Mouse (Mus musculus): Measurements from ENCODE around the gene Dab2. TPM values are rescaled to one million over a fixed set of nuclear protein-coding genes. Genes with fewer than 3 reads are reported as not detected.

The Dab2 gene
- polyA plus RNA-seq, 1 experiment from 2014 or later: 51.2 TPM

- Histone ChIP-seq H3K4me1 (replicated peaks) (no peaks in the 10 kb centered on the region), H3K9ac (no peak overlapping the region), H3K36me3 (no peaks in the 10 kb centered on the region), H3K27me3 (replicated peaks) (no peaks in the 10 kb centered on the region), H3K9me3 (no peaks in the 10 kb centered on the region), H3K4me3 (replicated peaks) (no peak overlapping the region), H3K27ac (no peak overlapping the region), H3K4me2 (replicated peaks) (no peak overlapping the region)
- WGBS: 69% methylated on average over 1 of the region's 1 CpGs
- no peak for ATAC-seq
Observed at GRCm38 (mm10) chr15:6334664-6335206, 35.1 kb downstream of the Dab2 start.

- no peaks in the 10 kb centered on the region for H3K4me1 ChIP-seq (replicated peaks)
- ATAC-seq: no peak
- H3K4me2 ChIP-seq (replicated peaks): no peak overlapping the region
- H3K9ac ChIP-seq: no peak overlapping the region
- H3K27ac ChIP-seq: no peak overlapping the region
- no peaks in the 10 kb centered on the region for H3K36me3 ChIP-seq
- H3K9me3 ChIP-seq: no peaks in the 10 kb centered on the region
- H3K27me3 ChIP-seq (replicated peaks): no peaks in the 10 kb centered on the region
- no peak overlapping the region for H3K4me3 ChIP-seq (replicated peaks)
- 72% methylated on average over 5 of the region's 5 CpGs for WGBS
Observed at GRCm38 (mm10) chr15:6339767-6340166, 40.2 kb downstream of the Dab2 start.

- Histone ChIP-seq H3K27me3 (replicated peaks) (no peaks in the 10 kb centered on the region), H3K27ac (no peak overlapping the region), H3K4me3 (replicated peaks) (no peak overlapping the region), H3K9me3 (no peaks in the 10 kb centered on the region), H3K9ac (no peak overlapping the region), H3K4me1 (replicated peaks) (no peaks in the 10 kb centered on the region), H3K36me3 (no peaks in the 10 kb centered on the region), H3K4me2 (replicated peaks) (no peak overlapping the region)
- WGBS: 83% methylated on average over 6 of the region's 6 CpGs
- no peak for ATAC-seq
Observed at GRCm38 (mm10) chr15:6340347-6340746, 40.8 kb downstream of the Dab2 start.

GRCm38 (mm10) chr15:6341427-6341826 is 41.8 kb downstream of the Dab2 start:
- Histone ChIP-seq H3K36me3 (no peaks in the 10 kb centered on the region), H3K27me3 (replicated peaks) (no peaks in the 10 kb centered on the region), H3K4me3 (replicated peaks) (no peak overlapping the region), H3K4me1 (replicated peaks) (0 out of 2 replicates have a peak, but pooled peaks cover 2% of the 10 kb centered on the region), H3K4me2 (replicated peaks) (no peak overlapping the region), H3K9ac (no peak overlapping the region), H3K9me3 (no peaks in the 10 kb centered on the region), H3K27ac (no peak overlapping the region)
- no peak for ATAC-seq
- 77% methylated on average over 6 of the region's 6 CpGs for WGBS

- Histone ChIP-seq H3K4me3 (replicated peaks) (no peak overlapping the region), H3K36me3 (no peaks in the 10 kb centered on the region)
- no peak for ATAC-seq
Observed at GRCm38 (mm10) chr15:6353901-6354300, 54.3 kb downstream of the Dab2 start.

GRCm38 (mm10) chr15:6359859-6360258 is 60.3 kb downstream of the Dab2 start:
- no peaks in the 10 kb centered on the region for H3K36me3 ChIP-seq
- ATAC-seq: no peak
- H3K4me2 ChIP-seq (replicated peaks): no peak overlapping the region
- H3K4me3 ChIP-seq (replicated peaks): no peak overlapping the region
- no peaks in the 10 kb centered on the region for H3K4me1 ChIP-seq (replicated peaks)
- H3K27ac ChIP-seq: no peak overlapping the region
- no peak overlapping the region for H3K9ac ChIP-seq
- no peaks in the 10 kb centered on the region for H3K27me3 ChIP-seq (replicated peaks)
- WGBS: 85% methylated on average over 2 of the region's 2 CpGs
- no peaks in the 10 kb centered on the region for H3K9me3 ChIP-seq

More at GRCm38 (mm10) chr15:6353901-6354300, 54.3 kb downstream of the Dab2 start:
- Histone ChIP-seq H3K27ac (no peak overlapping the region), H3K9ac (no peak overlapping the region), H3K4me2 (replicated peaks) (no peak overlapping the region), H3K27me3 (replicated peaks) (no peaks in the 10 kb centered on the region), H3K9me3 (no peaks in the 10 kb centered on the region), H3K4me1 (replicated peaks) (no peaks in the 10 kb centered on the region)
- 80% methylated on average over 3 of the region's 3 CpGs for WGBS

- no peaks in the 10 kb centered on the region for H3K36me3 ChIP-seq
- no peak overlapping the region for H3K27ac ChIP-seq
- H3K4me3 ChIP-seq (replicated peaks): no peak overlapping the region
- no peaks in the 10 kb centered on the region for H3K9me3 ChIP-seq
- H3K9ac ChIP-seq: no peak overlapping the region
- H3K4me1 ChIP-seq (replicated peaks): no peaks in the 10 kb centered on the region
- 37% methylated on average over 1 of the region's 1 CpGs for WGBS
- ATAC-seq: no peak
- no peaks in the 10 kb centered on the region for H3K27me3 ChIP-seq (replicated peaks)
- H3K4me2 ChIP-seq (replicated peaks): no peak overlapping the region
Observed at GRCm38 (mm10) chr15:6369974-6370373, 70.4 kb downstream of the Dab2 start.

- WGBS: 71% methylated on average over 2 of the region's 2 CpGs
- H3K27ac ChIP-seq: no peak overlapping the region
Observed at GRCm38 (mm10) chr15:6371486-6371885, 71.9 kb downstream of the Dab2 start.

GRCm38 (mm10) chr15:6375016-6375415 is 75.4 kb downstream of the Dab2 start:
- H3K4me3 ChIP-seq (replicated peaks): no peak overlapping the region
- no peaks in the 10 kb centered on the region for H3K36me3 ChIP-seq
- no peak overlapping the region for H3K9ac ChIP-seq
- H3K27me3 ChIP-seq (replicated peaks): no peaks in the 10 kb centered on the region
- peak; percentile 89 for ATAC-seq
- H3K9me3 ChIP-seq: no peaks in the 10 kb centered on the region
- H3K4me1 ChIP-seq (replicated peaks): no peaks in the 10 kb centered on the region
- 0 out of 2 replicates have a peak overlapping the region, but pooled peaks have one; percentile 20 for H3K27ac ChIP-seq
- peak overlapping the region; percentile 36; the same call in 1 of the 2 replicates for H3K4me2 ChIP-seq (replicated peaks)
- WGBS: 67% methylated on average over 13 of the region's 13 CpGs

More at GRCm38 (mm10) chr15:6371486-6371885, 71.9 kb downstream of the Dab2 start:
- no peaks in the 10 kb centered on the region for H3K36me3 ChIP-seq
- no peaks in the 10 kb centered on the region for H3K27me3 ChIP-seq (replicated peaks)
- no peak overlapping the region for H3K4me2 ChIP-seq (replicated peaks)
- no peak overlapping the region for H3K4me3 ChIP-seq (replicated peaks)
- H3K9me3 ChIP-seq: no peaks in the 10 kb centered on the region
- peak; percentile 67 for ATAC-seq
- no peaks in the 10 kb centered on the region for H3K4me1 ChIP-seq (replicated peaks)
- no peak overlapping the region for H3K9ac ChIP-seq

- ATAC-seq: no peak
Observed at GRCm38 (mm10) chr15:6376001-6376400, 76.4 kb downstream of the Dab2 start.

GRCm38 (mm10) chr15:6376785-6377184 is 77.2 kb downstream of the Dab2 start:
- ATAC-seq: no peak
- H3K4me1 ChIP-seq (replicated peaks): no peaks in the 10 kb centered on the region
- no peak overlapping the region for H3K27ac ChIP-seq
- H3K9ac ChIP-seq: no peak overlapping the region
- H3K4me3 ChIP-seq (replicated peaks): no peak overlapping the region
- H3K27me3 ChIP-seq (replicated peaks): no peaks in the 10 kb centered on the region
- H3K9me3 ChIP-seq: no peaks in the 10 kb centered on the region
- H3K36me3 ChIP-seq: no peaks in the 10 kb centered on the region
- H3K4me2 ChIP-seq (replicated peaks): no peak overlapping the region
- WGBS: 82% methylated on average over 11 of the region's 11 CpGs

More at GRCm38 (mm10) chr15:6376001-6376400, 76.4 kb downstream of the Dab2 start:
- no peaks in the 10 kb centered on the region for H3K27me3 ChIP-seq (replicated peaks)
- H3K27ac ChIP-seq: no peak overlapping the region
- H3K9me3 ChIP-seq: no peaks in the 10 kb centered on the region
- H3K4me3 ChIP-seq (replicated peaks): no peak overlapping the region
- no peak overlapping the region for H3K4me2 ChIP-seq (replicated peaks)
- WGBS: 77% methylated on average over 5 of the region's 5 CpGs
- no peaks in the 10 kb centered on the region for H3K36me3 ChIP-seq
- no peaks in the 10 kb centered on the region for H3K4me1 ChIP-seq (replicated peaks)
- no peak overlapping the region for H3K9ac ChIP-seq

GRCm38 (mm10) chr15:6384027-6384426 is 84.4 kb downstream of the Dab2 start:
- Histone ChIP-seq H3K4me2 (replicated peaks) (peak overlapping the region; percentile 31), H3K27ac (peak overlapping the region; percentile 17; the same call in 1 of the 2 replicates), H3K4me1 (replicated peaks) (peaks cover 14% of the 10 kb centered on the region; the same call in 1 of the 2 replicates), H3K4me3 (replicated peaks) (no peak overlapping the region), H3K9ac (no peak overlapping the region), H3K9me3 (no peaks in the 10 kb centered on the region), H3K27me3 (replicated peaks) (no peaks in the 10 kb centered on the region), H3K36me3 (no peaks in the 10 kb centered on the region)
- 15% methylated on average over 6 of the region's 6 CpGs for WGBS
- peak; percentile 29 for ATAC-seq

GRCm38 (mm10) chr15:6385241-6385640 is 85.7 kb downstream of the Dab2 start:
- H3K36me3 ChIP-seq: no peaks in the 10 kb centered on the region
- H3K4me2 ChIP-seq (replicated peaks): no peak overlapping the region
- no peak overlapping the region for H3K9ac ChIP-seq
- no peaks in the 10 kb centered on the region for H3K27me3 ChIP-seq (replicated peaks)
- H3K4me3 ChIP-seq (replicated peaks): no peak overlapping the region
- 41% methylated on average over 1 of the region's 1 CpGs for WGBS
- ATAC-seq: no peak
- H3K4me1 ChIP-seq (replicated peaks): peaks cover 14% of the 10 kb centered on the region; the same call in 1 of the 2 replicates
- H3K27ac ChIP-seq: no peak overlapping the region
- no peaks in the 10 kb centered on the region for H3K9me3 ChIP-seq

All from intestine, embryonic 15.5 days (tissue).